Mouse (Mus musculus): ENCODE measurements around the gene Nr2f2.

- TF ChIP-seq POLR2A (IDR thresholded peaks at IDR 0.05; ENCODE audit: insufficient read depth, low read length), result no peak
- no peak for TF ChIP-seq CTCF (IDR thresholded peaks at IDR 0.05; ENCODE audit: low read depth, low read length)
These were observed 38.1 kb downstream of the Nr2f2 start for GRCm38 (mm10) chr7:70328206-70329036.
